Mouse (Mus musculus) urinary bladder, postnatal 25 days (tissue): ENCODE results near the gene Cish.

Source experiments
- DNase-seq: peaks from one replicate; pipeline ENCODE4 v3.0.0; 2022; ENCODE audit warnings: low spot score

The Cish gene

GRCm38 (mm10) chr9:107322461-107323050 lies 26.7 kb downstream of the Cish start:
- DNase-seq, result no peak

- DNase-seq, result no peak
Observed at GRCm38 (mm10) chr9:107323558-107323957, 27.7 kb downstream of the Cish start.

- DNase-seq, result no peak
Observed at GRCm38 (mm10) chr9:107324799-107325561, 29.2 kb downstream of the Cish start.

GRCm38 (mm10) chr9:107325904-107326303 lies 30.1 kb downstream of the Cish start:
- DNase-seq, result no peak

GRCm38 (mm10) chr9:107327879-107328620 lies 32.2 kb downstream of the Cish start:
- no peak for DNase-seq

GRCm38 (mm10) chr9:107330791-107331190 lies 35.0 kb downstream of the Cish start:
- no peak for DNase-seq

GRCm38 (mm10) chr9:107333686-107334085 lies 37.9 kb downstream of the Cish start:
- DNase-seq, result no peak

GRCm38 (mm10) chr9:107334356-107334755 lies 38.5 kb downstream of the Cish start:
- DNase-seq, result no peak

- DNase-seq, result no peak
Observed at GRCm38 (mm10) chr9:107335046-107335445, 39.2 kb downstream of the Cish start.

- DNase-seq, result peak; percentile 71
Observed at GRCm38 (mm10) chr9:107335909-107336308, 40.1 kb downstream of the Cish start.

GRCm38 (mm10) chr9:107336386-107336785 lies 40.6 kb downstream of the Cish start:
- no peak for DNase-seq

GRCm38 (mm10) chr9:107338172-107338883 lies 42.5 kb downstream of the Cish start, which contains the start of gene Hemk1:
Hemk1 (minus strand) TSS chr9:107338350.
- peak; percentile 72 for DNase-seq

GRCm38 (mm10) chr9:107340267-107340859 lies 44.5 kb downstream of the Cish start, which contains the start of gene 6430571L13Rik:
6430571L13Rik (plus strand) TSS chr9:107340602.
- peak; percentile 92 for DNase-seq

GRCm38 (mm10) chr9:107340911-107341645 lies 45.3 kb downstream of the Cish start:
- DNase-seq, result no peak

GRCm38 (mm10) chr9:107342201-107342709 lies 46.4 kb downstream of the Cish start:
- DNase-seq, result no peak

GRCm38 (mm10) chr9:107343146-107343943 lies 47.5 kb downstream of the Cish start:
- no peak for DNase-seq

- no peak for DNase-seq
Observed at GRCm38 (mm10) chr9:107344027-107344426, 48.2 kb downstream of the Cish start.

- no peak for DNase-seq
Observed at GRCm38 (mm10) chr9:107346081-107346480, 50.3 kb downstream of the Cish start.

GRCm38 (mm10) chr9:107347586-107348183 lies 51.9 kb downstream of the Cish start:
- no peak for DNase-seq

GRCm38 (mm10) chr9:107349321-107349720 lies 53.5 kb downstream of the Cish start:
- no peak for DNase-seq
